Mouse (Mus musculus) small intestine, adult 2 months (tissue): ENCODE data around the gene Tarsl2. TPM values are rescaled to one million over a fixed set of nuclear protein-coding genes. Genes with fewer than 3 reads are reported as not detected.

Source experiments
- H3K27ac ChIP-seq: fragments of 200-500 bp; 2 replicates; pipeline ENCODE4 v1.5.1; 2012; ENCODE audit warnings: low read depth, low read length, control low read depth, inconsistent platforms; ENCODE audit not compliant: insufficient read depth
- H3K27me3 ChIP-seq: fragments of 200-500 bp; 2 replicates; pipeline ENCODE4 v1.6.1; 2012; ENCODE audit warnings: mild to moderate bottlenecking, moderate library complexity, low read length, inconsistent platforms; ENCODE audit not compliant: control insufficient read depth, insufficient read depth
- H3K36me3 ChIP-seq: fragments of 200-500 bp; 2 replicates; pipeline ENCODE4 v1.6.1; 2012; ENCODE audit warnings: mild to moderate bottlenecking, low read length, control low read depth, inconsistent platforms; ENCODE audit not compliant: control insufficient read depth, insufficient read depth
- H3K4me1 ChIP-seq: fragments of 200-500 bp; 2 replicates; pipeline ENCODE4 v1.6.1; 2012; ENCODE audit warnings: low read length, inconsistent platforms, mixed read lengths; ENCODE audit not compliant: control insufficient read depth, insufficient read depth, insufficient read length
- H3K4me3 ChIP-seq: fragments of 200-500 bp; 2 replicates; pipeline ENCODE4 v1.5.1; 2012; ENCODE audit warnings: low read depth, mild to moderate bottlenecking, control low read depth, inconsistent platforms, low read length, moderate library complexity
- CTCF ChIP-seq: fragments of 200-500 bp; IDR thresholded peaks from 2 replicates; pipeline ENCODE4 v1.5.1; 2012; ENCODE audit warnings: low read depth, mild to moderate bottlenecking, control low read depth, inconsistent platforms, low read length, moderate library complexity, mixed read lengths; ENCODE audit not compliant: insufficient replicate concordance, insufficient read length; ENCODE audit errors: extremely low read depth
- POLR2A ChIP-seq: fragments of 200-500 bp; IDR thresholded peaks from 2 replicates; pipeline ENCODE4 v1.6.1; 2012; ENCODE audit warnings: low read depth, mild to moderate bottlenecking, control low read depth, inconsistent platforms, low read length, moderate library complexity
- WGBS: fragments of 180-500 bp; shearing (Covaris S2); methylation state at CpG from one replicate; pipeline ENCODE4 v1.1.7; 2018; 5-methylcytosine and 5-hydroxymethylcytosine counted together
- polyA plus RNA-seq: library from polyadenylated mRNA; depleted of rRNA; stranded (reverse); fragments of >200 nt; gene quantifications from 2 replicates; pipeline ENCODE4 v1.2.3, GENCODE M21; 2012

Tarsl2 gene
- polyA plus RNA-seq, 1 experiment, result 2.7 TPM

DNA sequence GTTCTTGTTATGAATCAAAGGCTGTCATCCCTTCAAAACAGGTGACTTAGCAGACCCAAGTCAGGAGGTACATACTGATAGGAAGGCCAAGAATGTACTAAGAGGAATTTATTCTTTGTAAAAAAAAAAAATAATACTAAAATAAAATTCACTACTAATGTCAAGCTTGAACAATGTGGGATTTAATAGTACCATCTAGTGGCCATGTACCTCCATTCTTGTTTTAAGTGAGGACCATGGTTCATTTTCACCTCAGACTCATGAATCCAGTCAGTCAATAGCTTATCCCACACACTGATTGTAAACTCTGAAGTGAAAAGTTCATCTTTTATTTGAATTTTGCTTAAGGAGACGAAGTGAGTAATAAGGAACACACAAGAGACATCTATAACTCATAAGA, 25.9 kb upstream of the Tarsl2 start:
- H3K27me3 ChIP-seq, result no peaks in the 10 kb centered on the region
- 25% methylated on average over 1 of the region's 1 CpGs for WGBS
- TF ChIP-seq CTCF, result no peak
- TF ChIP-seq POLR2A, result no peak

DNA sequence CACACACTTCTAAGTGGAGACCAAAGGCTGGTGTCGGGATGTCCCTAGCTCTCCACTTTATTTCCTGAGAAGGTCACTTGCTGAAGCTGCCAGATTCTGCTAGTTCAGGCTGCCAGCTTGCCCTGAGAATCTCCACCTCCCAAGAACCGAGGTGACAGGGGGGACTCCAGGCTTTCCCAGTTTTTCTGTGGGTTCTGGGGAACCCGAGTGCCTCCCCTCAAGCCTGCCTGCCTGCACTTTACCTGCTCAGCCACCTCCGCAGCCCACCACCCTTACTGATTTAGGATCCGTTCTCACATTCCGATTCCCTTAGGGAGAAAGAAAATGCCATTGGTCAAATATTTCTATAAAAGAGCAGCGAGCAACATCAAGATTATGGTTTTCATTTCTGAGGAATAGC, 24.0 kb upstream of the Tarsl2 start:
- TF ChIP-seq CTCF (no peak), POLR2A (no peak)
- H3K4me3 ChIP-seq, result no peak overlapping the region
- H3K36me3 ChIP-seq, result no peaks in the 10 kb centered on the region
- H3K27me3 ChIP-seq, result no peaks in the 10 kb centered on the region
- WGBS, result 79% methylated on average over 7 of the region's 7 CpGs
- H3K27ac ChIP-seq, result no peak overlapping the region
- H3K4me1 ChIP-seq, result no peaks in the 10 kb centered on the region

More for the DNA sequence above, 25.9 kb upstream of the Tarsl2 start:
- no peaks in the 10 kb centered on the region for H3K36me3 ChIP-seq
- no peak overlapping the region for H3K4me3 ChIP-seq
- H3K27ac ChIP-seq, result no peak overlapping the region
- no peaks in the 10 kb centered on the region for H3K4me1 ChIP-seq

- TF ChIP-seq CTCF, result no peak
- no peak for TF ChIP-seq POLR2A
- no peak overlapping the region for H3K4me3 ChIP-seq
- H3K27me3 ChIP-seq, result no peaks in the 10 kb centered on the region
- no peak overlapping the region for H3K27ac ChIP-seq
- WGBS, result 89% methylated on average over 3 of the region's 3 CpGs
- no peaks in the 10 kb centered on the region for H3K36me3 ChIP-seq
- H3K4me1 ChIP-seq, result no peaks in the 10 kb centered on the region
These were observed 21.4 kb upstream of the Tarsl2 start for GRCm38 (mm10) chr7:65623330-65623729.

DNA sequence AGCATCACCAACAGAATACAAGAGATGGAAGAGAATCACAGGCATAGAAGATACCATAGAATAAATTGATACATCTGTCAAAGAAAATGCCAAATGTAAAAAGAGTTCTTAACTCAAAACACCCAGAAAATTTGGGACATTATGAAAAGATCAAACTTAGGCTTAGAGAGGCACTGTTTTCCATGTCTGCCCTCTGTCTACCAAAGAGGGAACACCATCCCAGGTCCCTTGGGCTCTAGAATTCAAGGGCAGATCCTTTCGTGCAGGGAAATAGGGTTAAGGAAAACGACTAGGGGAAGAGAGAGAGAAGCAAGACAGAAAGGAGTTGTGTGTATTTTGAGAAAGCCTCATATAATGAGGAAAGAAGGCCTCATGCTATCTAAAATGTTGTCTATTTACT, 19.2 kb upstream of the Tarsl2 start:
- H3K27me3 ChIP-seq, result no peaks in the 10 kb centered on the region
- H3K27ac ChIP-seq, result no peak overlapping the region
- no peaks in the 10 kb centered on the region for H3K4me1 ChIP-seq
- no peaks in the 10 kb centered on the region for H3K36me3 ChIP-seq
- TF ChIP-seq POLR2A, result no peak
- no peak for TF ChIP-seq CTCF
- H3K4me3 ChIP-seq, result no peak overlapping the region
- WGBS, result 30% methylated on average over 2 of the region's 2 CpGs

GRCm38 (mm10) chr7:65629846-65630245, 14.9 kb upstream of the Tarsl2 start:
- Histone ChIP-seq H3K36me3 (no peaks in the 10 kb centered on the region), H3K4me1 (no peaks in the 10 kb centered on the region), H3K4me3 (no peak overlapping the region), H3K27me3 (no peaks in the 10 kb centered on the region; the same call in 1 of the 2 replicates), H3K27ac (no peak overlapping the region)
- no peak for TF ChIP-seq CTCF
- no peak for TF ChIP-seq POLR2A
- WGBS, result 92% methylated on average over 1 of the region's 1 CpGs

GRCm38 (mm10) chr7:65630661-65631060, 14.0 kb upstream of the Tarsl2 start:
- Histone ChIP-seq H3K27ac (no peak overlapping the region), H3K36me3 (no peaks in the 10 kb centered on the region), H3K4me3 (no peak overlapping the region), H3K4me1 (no peaks in the 10 kb centered on the region), H3K27me3 (no peaks in the 10 kb centered on the region; the same call in 1 of the 2 replicates)
- 54% methylated on average over 5 of the region's 5 CpGs for WGBS
- TF ChIP-seq POLR2A (no peak), CTCF (no peak)

GRCm38 (mm10) chr7:65635831-65636230, 8.9 kb upstream of the Tarsl2 start:
- Histone ChIP-seq H3K27me3 (no peaks in the 10 kb centered on the region; the same call in 1 of the 2 replicates), H3K4me1 (no peaks in the 10 kb centered on the region), H3K4me3 (no peak overlapping the region), H3K27ac (no peak overlapping the region), H3K36me3 (no peaks in the 10 kb centered on the region)
- no peak for TF ChIP-seq CTCF
- no peak for TF ChIP-seq POLR2A
- 89% methylated on average over 6 of the region's 6 CpGs for WGBS

DNA sequence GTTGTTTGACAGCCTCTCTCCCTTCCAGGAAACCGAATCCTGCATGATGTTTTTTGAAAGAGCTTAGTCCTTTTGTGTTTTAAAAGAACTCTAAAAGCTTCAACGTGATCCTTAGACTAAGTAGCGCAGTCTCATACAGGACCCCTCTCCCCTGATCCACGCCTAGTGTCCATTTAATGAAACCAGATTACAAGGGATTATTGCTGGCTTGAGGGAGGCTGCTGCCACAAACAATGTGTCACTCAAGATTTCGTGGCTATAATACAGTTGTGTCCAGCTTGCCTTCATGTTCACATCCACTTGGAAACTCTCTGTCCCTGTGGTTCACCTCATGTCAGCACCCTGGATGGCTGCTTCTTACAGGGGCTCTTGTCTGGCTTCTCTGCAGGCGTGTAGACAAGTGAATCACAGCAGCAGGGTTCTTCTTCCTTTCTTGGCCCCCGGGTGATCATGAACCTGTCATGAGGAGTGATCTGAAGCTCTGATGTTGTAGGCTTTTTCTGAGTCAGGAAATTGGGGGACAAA, 8.3 kb upstream of the Tarsl2 start:
- Histone ChIP-seq H3K27ac (no peak overlapping the region), H3K4me3 (no peak overlapping the region), H3K36me3 (no peaks in the 10 kb centered on the region), H3K4me1 (no peaks in the 10 kb centered on the region), H3K27me3 (no peaks in the 10 kb centered on the region; the same call in 1 of the 2 replicates)
- WGBS, result 69% methylated on average over 7 of the region's 7 CpGs
- no peak for TF ChIP-seq POLR2A
- TF ChIP-seq CTCF, result no peak
